Mouse (Mus musculus): ENCODE data around the gene Tcaf3.

GRCm38 (mm10) chr6:42568205-42568604, 29.3 kb downstream of the Tcaf3 start:
- TF ChIP-seq CTCF (conservative IDR thresholded peaks at IDR 0.05; ENCODE audit: low read length) (no peak), POU5F1 (IDR thresholded peaks at IDR 0.05; ENCODE audit: borderline replicate concordance, low read length) (no peak), NANOG (IDR thresholded peaks at IDR 0.05; ENCODE audit: borderline replicate concordance, low read length) (no peak)
